Mouse (Mus musculus): ENCODE measurements at regions not wholly inside any gene's neighbourhood (a gene's known extent, or its start where the extent isn't known, plus 50 kb on each side); places are given as distances from the start of the nearest gene placed in this dataset.

- DNase-seq (ENCODE audit: low spot score), result no peak
Measured at GRCm38 (mm10) chr9:61089066-61089686, 283.0 kb upstream of the Tle3 start.

GRCm38 (mm10) chr9:61091036-61091435, 281.1 kb upstream of the Tle3 start:
- DNase-seq (ENCODE audit: low spot score), result no peak

GRCm38 (mm10) chr9:61092834-61093479, 279.2 kb upstream of the Tle3 start:
- no peak for DNase-seq (ENCODE audit: low spot score)

- no peak for DNase-seq (ENCODE audit: low spot score)
Measured at GRCm38 (mm10) chr9:61095069-61095775, 276.9 kb upstream of the Tle3 start.

DNA sequence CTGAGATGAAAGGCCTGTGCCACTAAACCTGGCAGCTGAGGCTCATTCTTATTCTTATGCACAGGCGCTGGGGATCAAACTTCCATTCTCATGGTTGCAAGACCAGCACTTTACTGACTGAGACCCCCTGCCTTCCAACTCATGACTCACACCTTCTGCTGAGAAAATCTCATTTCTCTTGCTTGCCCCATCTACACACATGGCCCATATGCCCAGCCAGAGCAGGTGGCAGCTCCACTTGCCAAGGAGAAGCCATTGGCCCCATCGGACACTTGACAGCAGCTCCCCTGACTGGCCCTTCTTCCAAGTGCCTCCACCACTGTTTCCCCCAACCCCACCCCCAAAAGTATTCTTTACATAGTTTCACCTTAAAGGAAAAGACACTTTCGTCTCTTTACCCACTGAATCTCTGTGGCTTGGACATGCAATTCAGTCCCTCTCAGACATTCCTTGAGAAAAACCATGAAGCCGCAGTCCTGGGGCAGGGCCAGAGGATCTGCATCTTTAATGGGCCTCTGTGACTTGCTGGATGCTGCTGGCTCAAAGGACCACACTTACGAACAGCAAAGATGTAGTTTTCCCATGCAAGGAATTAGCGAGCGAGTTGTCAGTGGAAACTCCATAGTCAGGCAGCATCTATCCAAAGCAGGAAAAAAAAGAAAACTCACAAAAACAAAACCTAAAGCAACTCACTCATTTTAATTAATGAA, 270.3 kb upstream of the Tle3 start:
- DNase-seq (ENCODE audit: low spot score), result no peak

DNA sequence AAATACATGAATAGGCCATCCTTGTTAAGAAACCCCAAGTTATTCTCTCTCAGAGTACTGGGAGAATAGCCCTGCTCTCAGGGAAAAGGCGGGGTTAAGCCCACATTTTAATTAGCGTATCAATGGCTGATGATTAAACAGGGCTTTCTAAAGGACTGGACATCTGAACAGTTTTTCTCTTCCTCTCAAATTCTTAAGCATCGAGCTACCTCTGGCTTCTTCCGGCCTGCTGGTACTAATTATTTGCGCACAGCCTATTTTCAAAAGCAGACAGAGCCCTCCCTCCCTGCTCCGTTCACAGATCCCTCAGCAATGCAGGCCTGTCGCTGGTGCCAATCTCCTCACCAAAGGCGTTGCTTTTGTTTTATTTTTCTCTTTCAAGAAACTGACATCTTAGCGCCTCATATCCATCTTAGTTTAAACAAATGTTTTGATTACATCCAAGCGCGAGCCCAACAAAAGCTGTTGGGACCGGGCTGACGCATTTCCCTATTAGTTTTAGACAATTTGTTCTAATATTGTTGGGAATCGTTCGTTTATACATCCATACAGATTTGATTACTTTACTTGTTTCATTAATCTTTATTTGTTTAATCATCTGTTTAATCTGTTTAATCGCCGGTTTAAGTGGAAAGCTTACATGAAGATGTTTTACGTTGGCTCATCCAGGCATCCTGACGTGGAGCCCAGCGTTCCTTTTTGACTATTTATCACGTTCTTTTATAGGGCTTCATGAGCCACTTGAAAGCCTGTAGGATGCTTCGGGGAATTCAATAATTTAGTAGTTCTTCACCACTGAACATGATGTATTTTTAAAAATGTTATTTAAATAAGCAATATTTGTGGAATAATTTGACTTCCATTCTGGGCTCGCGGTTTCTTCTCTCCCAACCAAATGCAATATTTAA, 269.5 kb upstream of the Tle3 start:
- DNase-seq (ENCODE audit: low spot score), result no peak

GRCm38 (mm10) chr9:61105550-61106280, 266.5 kb upstream of the Tle3 start:
- no peak for DNase-seq (ENCODE audit: low spot score)

- DNase-seq (ENCODE audit: low spot score), result no peak
Measured at GRCm38 (mm10) chr9:61109519-61110285, 262.5 kb upstream of the Tle3 start.

GRCm38 (mm10) chr9:61111206-61111605, 261.0 kb upstream of the Tle3 start:
- DNase-seq (ENCODE audit: low spot score), result no peak

GRCm38 (mm10) chr9:61111733-61112415, 260.3 kb upstream of the Tle3 start:
- DNase-seq (ENCODE audit: low spot score), result no peak

DNA sequence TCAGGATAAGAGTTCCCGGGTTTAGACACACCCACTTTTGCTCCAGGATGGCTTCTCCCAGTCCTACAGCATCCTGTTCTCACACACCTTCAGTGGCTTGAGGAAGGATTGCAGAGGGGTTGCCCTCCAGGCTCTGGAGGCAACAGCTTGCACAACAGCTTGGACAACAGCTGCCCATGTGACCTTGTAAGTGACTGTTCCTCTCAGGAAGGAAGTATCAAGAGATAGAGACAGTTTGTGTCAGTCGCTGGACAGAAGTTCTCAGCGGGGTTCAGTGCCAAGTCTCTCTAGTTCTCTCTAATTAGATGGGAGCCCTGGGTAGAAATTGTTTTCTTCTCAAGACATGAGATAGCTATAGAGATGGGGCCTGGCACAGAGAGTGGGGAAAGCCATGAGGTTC, 252.9 kb upstream of the Tle3 start:
- DNase-seq (ENCODE audit: low spot score), result no peak

GRCm38 (mm10) chr9:61120531-61120930, 251.6 kb upstream of the Tle3 start:
- DNase-seq (ENCODE audit: low spot score), result no peak

DNA sequence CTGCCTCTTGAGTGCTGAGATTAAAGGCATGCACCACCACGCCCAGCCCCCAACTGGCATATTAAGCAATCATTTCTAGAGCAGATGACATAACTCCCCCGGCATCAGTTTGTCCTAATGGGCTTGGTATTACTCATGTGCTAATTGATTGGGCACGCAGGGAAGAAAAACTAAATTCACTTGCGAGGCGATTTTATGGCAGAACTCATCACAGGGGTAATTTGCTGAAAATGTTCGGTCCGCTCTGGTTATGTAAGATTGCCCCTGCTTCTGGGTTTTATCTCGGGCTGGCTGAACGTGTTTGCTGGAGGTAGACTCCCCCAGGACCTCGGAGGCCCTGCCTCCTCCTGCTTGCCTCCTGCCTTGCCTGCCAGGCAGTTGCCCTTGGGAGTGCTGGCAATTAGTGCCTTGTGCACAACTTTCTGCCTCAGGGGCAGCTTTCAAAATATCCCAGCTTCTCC, 251.2 kb upstream of the Tle3 start:
- DNase-seq (ENCODE audit: low spot score), result no peak

DNA sequence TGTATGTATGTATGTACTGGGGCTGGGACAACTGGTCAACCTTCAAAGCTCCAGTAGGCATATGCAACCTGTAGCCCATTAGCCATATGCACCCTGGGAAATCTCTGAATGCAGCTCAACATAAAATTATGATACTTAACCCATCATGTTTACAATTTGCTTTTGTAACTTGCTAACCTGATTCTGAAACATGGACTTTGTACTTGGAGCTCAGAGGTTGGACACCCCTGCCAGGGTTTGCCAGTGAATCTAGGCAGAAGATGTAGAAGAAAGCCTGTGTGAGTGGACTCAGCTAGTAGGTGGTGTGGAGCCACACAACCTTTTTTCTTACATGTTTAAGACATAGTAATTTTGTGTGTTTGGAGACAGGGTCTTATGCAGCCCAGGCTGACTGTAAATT, 248.7 kb upstream of the Tle3 start:
- no peak for DNase-seq (ENCODE audit: low spot score)

GRCm38 (mm10) chr9:61125769-61126168, 246.4 kb upstream of the Tle3 start:
- DNase-seq (ENCODE audit: low spot score), result no peak

- DNase-seq (ENCODE audit: low spot score), result no peak
Measured at GRCm38 (mm10) chr9:61128077-61128476, 244.1 kb upstream of the Tle3 start.

DNA sequence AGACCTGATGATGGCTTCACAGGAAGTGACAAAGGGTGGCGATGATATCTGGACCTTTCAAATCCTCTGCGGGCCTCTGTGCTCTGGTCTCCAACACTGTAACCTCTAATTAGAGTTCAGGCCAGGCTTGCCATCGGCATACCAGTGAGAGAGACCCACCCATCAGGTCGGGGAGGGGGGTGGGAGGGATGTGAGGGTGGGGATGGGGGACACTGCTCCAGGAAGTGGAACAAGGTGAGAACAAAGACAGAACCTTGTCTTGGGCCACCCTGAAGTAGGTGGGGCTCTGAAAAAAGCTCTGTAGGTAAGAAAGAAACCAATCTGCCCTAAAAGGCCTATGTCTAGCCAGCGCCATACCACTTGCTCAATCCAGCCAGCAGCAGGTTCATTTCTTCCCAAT, 243.0 kb upstream of the Tle3 start:
- no peak for DNase-seq (ENCODE audit: low spot score)

GRCm38 (mm10) chr9:61130877-61131276, 241.3 kb upstream of the Tle3 start:
- DNase-seq (ENCODE audit: low spot score), result no peak

DNA sequence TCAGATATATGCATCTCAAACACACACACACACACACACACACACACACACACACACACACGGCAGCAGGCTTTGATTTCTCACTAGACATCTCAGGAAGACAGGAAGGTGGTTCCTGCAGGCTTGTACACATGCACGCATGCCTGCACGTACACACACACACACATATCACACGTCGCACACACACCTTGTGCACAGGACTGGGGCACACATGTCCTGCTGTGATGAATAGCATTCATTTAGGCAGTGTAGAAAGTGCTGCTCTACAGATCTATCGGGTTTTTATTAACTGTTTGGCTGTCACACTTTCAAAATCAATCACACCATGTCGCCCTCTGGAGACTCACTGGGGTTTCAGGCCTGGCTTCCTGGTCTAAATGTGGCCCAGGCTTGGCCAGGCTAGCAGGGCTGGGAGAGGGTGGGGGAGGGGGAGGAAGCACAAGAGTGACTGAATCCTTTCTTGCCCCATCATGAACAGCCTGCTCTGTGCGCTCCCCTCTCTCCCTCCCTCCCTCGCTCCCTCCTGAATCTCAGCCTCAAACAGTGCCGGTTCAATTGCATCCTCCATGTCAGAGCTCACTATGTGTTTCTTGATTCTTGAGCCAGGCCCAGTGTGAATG, 236.8 kb upstream of the Tle3 start:
- no peak for DNase-seq (ENCODE audit: low spot score)

Measured in heart, adult 8-10 months (tissue).